Mouse (Mus musculus) kidney, postnatal 0 days (tissue): ENCODE measurements around the gene Erbb2. TPM values are rescaled to one million over a fixed set of nuclear protein-coding genes. Genes with fewer than 3 reads are reported as not detected.

Experiments
- ATAC-seq: fragments of 200-750 bp; cut with Nextera tagmentation; replicated peaks from 2 replicates; pipeline ENCODE4 v1.8.0; 2017; ENCODE audit warnings: low read depth, moderate number of reproducible peaks, moderate TSS enrichment, moderate library complexity; ENCODE audit not compliant: low FRiP score
- DNase-seq: peaks from one replicate; pipeline ENCODE4 v3.0.0-alpha.2; 2016; ENCODE audit warnings: low spot score
- H3K27ac ChIP-seq: fragments of 300-500 bp; sonication (generic); 2 replicates; pipeline ENCODE4 v1.5.1; 2014; ENCODE audit warnings: mild to moderate bottlenecking
- H3K27me3 ChIP-seq: fragments of 300-500 bp; sonication (generic); 2 replicates; pipeline ENCODE4 v1.6.1; 2014; ENCODE audit warnings: low read length, mixed read lengths; ENCODE audit not compliant: insufficient read depth
- H3K36me3 ChIP-seq: fragments of 300-500 bp; sonication (generic); 2 replicates; pipeline ENCODE4 v1.6.1; 2014; ENCODE audit warnings: low read length, mixed read lengths; ENCODE audit not compliant: insufficient read depth
- H3K4me1 ChIP-seq: fragments of 300-500 bp; sonication (generic); replicated peaks from 2 replicates; pipeline ENCODE4 v1.6.1; 2014; ENCODE audit warnings: antibody characterized with exemption, low read length, mixed read lengths; ENCODE audit not compliant: insufficient read depth
- H3K4me2 ChIP-seq: fragments of 300-500 bp; sonication (generic); 2 replicates; pipeline ENCODE4 v1.6.1; 2014; ENCODE audit warnings: mild to moderate bottlenecking, low read length, moderate library complexity, mixed read lengths
- H3K4me3 ChIP-seq: fragments of 300-500 bp; sonication (generic); replicated peaks from 2 replicates; pipeline ENCODE4 v1.5.1; 2014; ENCODE audit warnings: low read depth, low read length
- H3K9ac ChIP-seq: fragments of 300-500 bp; sonication (generic); 2 replicates; pipeline ENCODE4 v1.6.1; 2014; ENCODE audit warnings: low read depth, low read length
- H3K9me3 ChIP-seq: fragments of 300-500 bp; sonication (generic); replicated peaks from 2 replicates; pipeline ENCODE4 v1.6.1; 2016; ENCODE audit warnings: low read length, inconsistent platforms, mixed read lengths
- CTCF ChIP-seq: IDR thresholded peaks from 2 replicates; pipeline ENCODE4 v1.5.1; 2016; ENCODE audit warnings: antibody characterized with exemption, low read depth, mild to moderate bottlenecking, moderate library complexity
- WGBS: fragments of 180-500 bp; shearing (Covaris S2); extraction: QIAGEN DNeasy Blood & Tissue Kit; methylation state at CpG from one replicate; pipeline ENCODE4 v1.1.7; 2014; 5-methylcytosine and 5-hydroxymethylcytosine counted together
- polyA plus RNA-seq: library from polyadenylated mRNA; unstranded; fragments of >200 nt; fragmentation: Nextera tagmentation; extraction: Ambion mirVana; gene quantifications from 2 replicates; pipeline ENCODE4 v1.2.1, GENCODE M21; 2015

The Erbb2 gene
- polyA plus RNA-seq, 1 experiment from 2014 or later: 36.1 TPM

DNA sequence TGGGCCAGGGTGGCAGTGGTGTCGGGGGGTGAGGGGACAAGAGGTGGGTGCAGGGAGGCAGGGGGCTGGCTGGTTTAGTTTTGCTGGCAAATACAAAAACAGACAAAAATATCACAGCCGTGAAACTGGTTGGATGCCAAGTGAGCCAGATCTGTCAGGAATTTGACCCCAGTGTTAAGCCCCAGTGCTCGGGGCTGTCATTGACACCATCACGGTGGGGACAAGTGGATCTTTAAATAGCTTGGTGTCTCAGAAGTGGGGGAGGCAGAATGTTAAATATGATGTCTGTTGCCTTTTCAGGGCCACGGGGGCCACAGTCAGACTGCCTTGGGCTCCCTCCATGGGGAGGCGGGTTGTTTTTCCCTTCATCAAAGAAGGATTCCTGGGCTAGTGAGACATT is 18.0 kb upstream of the Erbb2 start:
- DNase-seq: peak; percentile 57
- 0 out of 2 replicates have a peak overlapping the region, but pooled peaks have one; percentile 8 for H3K4me2 ChIP-seq
- H3K4me3 ChIP-seq: no peak overlapping the region
- no peaks in the 10 kb centered on the region for H3K36me3 ChIP-seq
- TF ChIP-seq CTCF: no peak
- peak overlapping the region; percentile 57; the same call in 1 of the 2 replicates for H3K27ac ChIP-seq
- no peak overlapping the region for H3K9ac ChIP-seq
- WGBS: 25% methylated on average over 6 of the region's 6 CpGs
- no peaks in the 10 kb centered on the region for H3K9me3 ChIP-seq
- ATAC-seq: no peak
- H3K4me1 ChIP-seq: peaks cover 27% of the 10 kb centered on the region
- H3K27me3 ChIP-seq: no peaks in the 10 kb centered on the region

DNA sequence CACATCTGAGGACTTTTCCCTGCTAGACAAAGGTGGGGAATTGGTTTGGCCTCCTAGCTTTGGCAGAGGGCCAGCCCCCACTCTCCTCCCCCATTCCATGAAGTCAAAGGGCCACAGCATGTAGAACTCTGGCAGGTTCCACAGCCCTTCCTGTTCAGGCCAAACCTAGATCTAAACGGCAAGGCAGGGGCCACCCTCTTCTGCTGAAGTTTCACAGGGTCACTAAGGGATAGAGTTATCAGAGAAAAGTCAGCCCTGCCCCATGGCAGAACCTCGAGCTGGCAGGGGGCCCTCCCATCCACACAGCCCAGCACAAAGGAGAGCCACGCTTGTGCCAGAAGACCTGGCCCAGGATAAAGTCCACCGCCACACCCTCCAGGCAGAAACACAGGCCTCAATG is 17.2 kb upstream of the Erbb2 start:
- Histone ChIP-seq H3K4me2 (no peak overlapping the region), H3K4me1 (peaks cover 31% of the 10 kb centered on the region), H3K36me3 (no peaks in the 10 kb centered on the region), H3K9me3 (no peaks in the 10 kb centered on the region), H3K27ac (peak overlapping the region; percentile 79), H3K4me3 (no peak overlapping the region), H3K9ac (no peak overlapping the region), H3K27me3 (no peaks in the 10 kb centered on the region)
- TF ChIP-seq CTCF: no peak
- DNase-seq (no peak), ATAC-seq (no peak)
- WGBS: 25% methylated on average over 4 of the region's 4 CpGs

DNA sequence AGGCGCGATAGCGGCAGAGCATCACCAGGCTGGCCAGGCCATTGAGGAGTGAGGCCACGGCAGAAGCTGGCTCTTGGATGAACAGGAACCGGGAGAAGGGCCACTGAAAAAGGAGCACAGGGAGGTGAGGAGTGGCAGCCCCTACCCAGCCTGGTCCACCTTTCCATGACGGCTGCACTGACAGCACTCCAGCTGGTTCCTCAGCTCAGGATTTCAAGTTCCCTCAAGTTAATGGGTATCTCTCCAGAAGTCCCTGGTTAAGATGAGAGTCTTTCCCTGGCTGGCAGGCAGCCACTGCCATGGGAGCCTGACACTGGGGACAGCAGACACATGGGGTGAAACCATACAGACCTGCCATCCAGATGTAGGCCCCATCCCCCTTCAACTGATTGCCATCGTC is 14.3 kb upstream of the Erbb2 start:
- Histone ChIP-seq H3K9me3 (no peaks in the 10 kb centered on the region), H3K4me2 (no peak overlapping the region), H3K4me3 (no peak overlapping the region), H3K36me3 (no peaks in the 10 kb centered on the region), H3K4me1 (peaks cover 23% of the 10 kb centered on the region), H3K27me3 (no peaks in the 10 kb centered on the region), H3K27ac (no peak overlapping the region), H3K9ac (no peak overlapping the region)
- no peak for TF ChIP-seq CTCF
- DNase-seq (no peak), ATAC-seq (no peak)
- 95% methylated on average over 7 of the region's 7 CpGs for WGBS

DNA sequence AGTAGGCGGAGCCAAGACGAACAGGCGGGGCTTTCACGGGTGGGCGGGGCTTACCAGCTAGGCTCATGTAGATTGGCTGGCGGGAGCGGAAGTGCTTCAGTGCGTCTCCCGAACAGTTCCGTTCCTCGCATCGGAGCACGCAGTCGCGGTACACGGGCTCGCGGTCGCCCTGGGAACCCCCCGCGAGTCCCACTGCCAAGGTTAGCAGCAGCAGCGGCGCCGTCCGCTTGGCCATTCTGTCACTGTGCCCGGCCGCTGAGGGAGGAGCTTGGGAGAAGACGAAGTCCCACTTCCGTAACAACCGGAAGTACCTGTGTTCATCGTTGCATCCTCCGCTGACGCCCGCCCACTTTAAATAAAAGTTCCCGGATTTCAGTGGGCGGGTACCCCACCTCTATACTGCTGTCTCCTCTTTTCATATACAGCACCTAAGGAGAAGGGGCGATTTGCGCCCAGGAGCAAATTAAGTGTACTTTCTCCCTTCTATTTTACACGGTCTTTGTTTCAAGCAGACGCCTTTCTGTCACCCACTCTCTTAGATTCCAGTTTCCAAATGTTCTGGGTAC is 12.0 kb upstream of the Erbb2 start, which contains the start of gene Pgap3:
Gene Pgap3, minus strand, starts transcription at position 330 of the 566 bp plus-strand sequence.
- Histone ChIP-seq H3K9ac (peak within 1 kb of the TSS; percentile 81), H3K4me3 (peak within 1 kb of the TSS; percentile 63), H3K4me1 (peaks cover 4% of the 10 kb centered on the region), H3K27ac (peak within 1 kb of the TSS; percentile 98), H3K27me3 (no peaks in the 10 kb centered on the region), H3K4me2 (peak within 1 kb of the TSS; percentile 81), H3K36me3 (no peaks in the 10 kb centered on the region), H3K9me3 (no peaks in the 10 kb centered on the region)
- ATAC-seq (peak; percentile 86), DNase-seq (peak; percentile 96)
- under 1% methylated on average over 40 of the region's 40 CpGs for WGBS
- TF ChIP-seq CTCF: no peak

DNA sequence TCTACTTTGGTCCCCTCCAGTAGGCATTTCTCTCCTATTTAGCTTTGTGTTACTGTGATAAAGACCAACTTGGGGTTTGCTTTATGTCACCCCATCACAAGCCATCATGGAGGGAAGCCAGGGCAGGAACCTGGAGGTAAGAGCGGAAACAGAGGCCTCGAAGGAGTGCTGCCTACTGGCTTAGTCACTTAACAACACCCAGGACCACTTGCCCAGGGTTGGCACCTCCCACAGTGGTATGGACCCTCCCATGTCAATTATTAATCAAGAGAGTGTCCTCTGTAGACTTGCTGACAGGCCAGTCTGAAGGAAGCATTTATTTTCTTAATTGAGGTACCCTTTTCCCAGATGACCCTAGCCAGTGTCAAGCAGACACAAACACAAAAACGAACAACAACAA is 11.5 kb upstream of the Erbb2 start:
- peak overlapping the region; percentile 63 for H3K4me3 ChIP-seq
- TF ChIP-seq CTCF: no peak
- no peaks in the 10 kb centered on the region for H3K36me3 ChIP-seq
- peaks cover 4% of the 10 kb centered on the region for H3K4me1 ChIP-seq
- H3K27me3 ChIP-seq: no peaks in the 10 kb centered on the region
- ATAC-seq (peak; percentile 57; the same call in 1 of the 2 replicates), DNase-seq (peak; percentile 50)
- peak overlapping the region; percentile 81 for H3K4me2 ChIP-seq
- H3K27ac ChIP-seq: peak overlapping the region; percentile 98
- WGBS: 38% methylated on average over 3 of the region's 3 CpGs
- no peaks in the 10 kb centered on the region for H3K9me3 ChIP-seq
- peak overlapping the region; percentile 81 for H3K9ac ChIP-seq

DNA sequence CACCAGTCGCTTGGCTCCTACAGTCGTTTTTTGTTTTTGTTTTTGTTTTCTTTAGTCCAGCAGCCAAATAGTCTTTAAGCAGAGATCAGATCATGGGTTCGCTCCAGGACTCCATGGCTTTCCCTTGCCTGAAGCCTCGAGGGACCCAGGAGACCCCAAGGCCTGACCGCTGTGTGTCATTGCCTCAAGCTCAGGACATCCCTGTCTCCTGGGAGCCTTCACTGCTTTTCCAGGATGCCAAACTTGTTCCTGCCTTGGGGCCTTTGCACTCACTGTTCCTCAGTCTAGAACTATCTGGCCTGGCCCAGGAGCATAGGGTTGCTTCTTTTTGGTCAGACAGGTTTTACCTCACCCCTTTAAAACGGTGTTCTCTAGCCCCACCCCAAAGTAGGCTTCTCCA is 5.6 kb upstream of the Erbb2 start:
- H3K27ac ChIP-seq: no peak overlapping the region
- no peak for TF ChIP-seq CTCF
- H3K9ac ChIP-seq: no peak overlapping the region
- no peak overlapping the region for H3K4me3 ChIP-seq
- ATAC-seq (no peak), DNase-seq (no peak)
- 52% methylated on average over 6 of the region's 6 CpGs for WGBS
- no peaks in the 10 kb centered on the region for H3K9me3 ChIP-seq
- no peaks in the 10 kb centered on the region for H3K36me3 ChIP-seq
- peaks cover 14% of the 10 kb centered on the region for H3K4me1 ChIP-seq
- no peak overlapping the region for H3K4me2 ChIP-seq
- H3K27me3 ChIP-seq: no peaks in the 10 kb centered on the region

DNA sequence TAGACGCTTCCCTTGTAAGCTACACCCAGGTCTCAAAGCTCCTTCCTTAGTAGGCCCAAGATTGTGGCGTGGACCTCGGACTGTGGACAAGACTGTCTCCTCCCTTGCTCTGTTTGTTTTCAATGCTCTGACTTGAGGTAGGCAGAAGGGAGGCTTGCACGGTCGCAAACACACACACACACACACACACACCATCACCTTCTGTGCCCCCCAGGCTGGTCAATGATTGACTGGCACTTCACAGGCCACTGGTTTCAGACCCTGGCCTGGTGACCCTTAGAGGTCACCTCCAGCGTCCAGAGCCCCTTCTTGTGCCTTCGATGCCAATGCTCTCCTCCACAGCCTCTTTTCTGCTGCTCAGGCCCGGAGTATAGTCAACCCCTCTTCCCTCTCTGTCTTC is 3.4 kb upstream of the Erbb2 start:
- peak overlapping the region; percentile 21 for H3K4me2 ChIP-seq
- DNase-seq (no peak), ATAC-seq (peak; percentile 59)
- H3K27me3 ChIP-seq: no peaks in the 10 kb centered on the region
- TF ChIP-seq CTCF: no peak
- H3K4me1 ChIP-seq: peaks cover 20% of the 10 kb centered on the region
- peak overlapping the region; percentile 89 for H3K27ac ChIP-seq
- H3K4me3 ChIP-seq: no peak overlapping the region; the same call in 1 of the 2 replicates
- peak overlapping the region; percentile 42; the same call in 1 of the 2 replicates for H3K9ac ChIP-seq
- no peaks in the 10 kb centered on the region for H3K36me3 ChIP-seq
- no peaks in the 10 kb centered on the region for H3K9me3 ChIP-seq
- 25% methylated on average over 8 of the region's 8 CpGs for WGBS
